Mouse (Mus musculus): ENCODE data around the gene Psmd1.

The Psmd1 gene

DNA sequence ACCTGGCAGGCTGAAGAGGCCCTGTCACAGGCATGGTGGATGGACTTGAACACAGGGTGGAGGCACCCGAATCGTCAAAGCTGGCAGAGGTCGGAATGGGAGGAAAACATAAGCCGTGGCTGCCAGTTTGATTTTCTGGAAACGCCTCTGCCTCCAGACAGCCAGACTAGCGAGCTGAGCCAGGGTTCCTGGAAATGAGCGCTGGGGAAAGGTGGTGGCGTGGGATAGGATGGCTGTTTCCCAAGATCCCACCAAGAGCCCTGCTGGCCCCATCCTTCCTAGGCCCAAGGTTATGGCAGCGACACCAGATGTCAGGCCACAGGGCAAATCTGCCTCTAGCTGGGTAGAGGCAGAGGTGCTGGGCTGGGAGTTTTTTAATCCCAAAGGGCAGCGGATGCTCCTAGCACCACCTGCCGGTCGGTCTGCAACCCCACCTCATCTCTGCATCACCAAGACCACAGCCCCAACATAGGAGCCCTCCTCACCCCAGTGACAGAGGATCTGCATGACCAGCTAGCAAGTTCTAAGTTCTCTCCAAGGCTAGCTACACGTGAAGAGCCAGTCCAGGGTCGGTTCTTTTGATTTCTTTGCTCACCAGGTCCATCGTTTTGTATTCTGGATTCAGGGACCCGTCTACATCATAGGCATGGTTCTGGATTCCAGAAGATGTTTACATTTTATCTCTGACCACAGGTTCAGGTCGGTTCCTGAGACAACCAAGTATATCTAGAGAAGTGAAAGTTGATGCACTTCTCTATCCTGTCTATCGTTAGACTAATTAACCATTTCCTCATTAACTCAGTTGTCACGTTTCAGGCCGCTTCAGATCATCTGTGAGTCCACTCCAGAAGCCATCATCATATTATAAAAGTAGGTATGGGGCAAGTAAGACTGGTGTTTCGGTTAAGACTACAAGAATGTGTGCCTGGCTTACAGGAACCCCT is 80.1 kb downstream of the Psmd1 start:
- POLR2A ChIA-PET: interaction anchor here in 3 of 4 experiments (0.6 to 6.1 kb wide), 22 partner anchors 9 to 297 kb away, joined by 3 to 44 read pairs (median 4); partner anchors contain the start of genes Armc9 (in 2 of the 3), Ncl (in 2 of the 3) and Gm21972 (in 1 of the 3)
- CTCF ChIA-PET: interaction anchor here (0.5 to 3.3 kb wide), 21 partner anchors 8 to 272 kb away, joined by 3 to 14 read pairs (median 4); partner anchors contain the start of genes Armc9 (in 1 of the 4) and Gm21972 (in 1 of the 4)

DNA sequence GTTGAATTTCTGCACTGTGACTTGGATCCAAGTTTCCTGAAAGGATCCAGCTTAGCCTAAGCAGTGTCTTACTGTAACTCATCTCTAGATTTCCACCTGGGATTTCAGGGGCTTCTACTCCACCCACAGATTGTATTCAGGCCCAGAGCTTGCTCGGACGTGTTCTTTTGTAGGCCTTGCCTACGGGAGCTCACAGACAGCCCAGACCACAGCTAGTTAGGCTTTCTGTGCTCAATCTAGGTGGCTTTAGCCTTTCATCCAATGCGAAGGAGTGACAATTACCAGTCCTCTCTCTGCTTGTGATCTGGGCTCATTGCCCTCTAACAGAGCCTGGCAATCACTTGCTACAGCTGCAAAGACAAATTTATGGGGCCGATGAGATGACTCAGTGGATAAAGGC is 82.1 kb downstream of the Psmd1 start:
- POLR2A ChIA-PET: interaction anchor here in 2 of 4 experiments (0.8 to 1.9 kb wide), 3 partner anchors 8 to 87 kb away, joined by 3 to 5 read pairs (median 3); partner anchors contain the start of gene Armc9 (in 2 of the 2)
- CTCF ChIA-PET: interaction anchor here in 3 of 4 experiments (0.8 to 1.6 kb wide), 3 partner anchors 10 to 87 kb away, joined by 3 to 4 read pairs (median 4); no protein-coding TSS in a partner anchor

DNA sequence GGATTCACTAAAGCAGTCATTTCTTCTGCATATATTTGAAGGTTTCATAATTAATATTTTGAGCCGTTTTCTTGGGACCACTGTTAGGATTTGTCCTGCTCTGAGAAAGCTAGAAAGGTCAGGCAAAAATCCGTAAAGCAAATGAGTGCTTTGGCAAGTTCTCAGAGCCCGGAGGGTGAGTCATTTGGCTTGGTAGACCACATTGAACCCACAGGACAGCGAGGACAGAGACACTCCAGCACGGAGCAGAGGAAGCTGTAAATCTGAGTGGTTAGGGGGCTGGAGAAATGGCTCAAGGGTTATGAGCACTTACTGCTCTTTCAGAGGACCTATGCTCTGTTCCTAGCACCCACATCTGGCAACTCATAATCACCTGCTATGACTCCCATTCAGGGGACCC is 83.4 kb downstream of the Psmd1 start:
- CTCF ChIA-PET: interaction anchor here in 2 of 4 experiments (0.6 to 1.6 kb wide), 3 partner anchors 31 to 286 kb away, joined by 3 to 4 read pairs (median 3); no protein-coding TSS in a partner anchor
- POLR2A ChIA-PET: interaction anchor here in 2 of 4 experiments (0.6 to 1.9 kb wide), 5 partner anchors 8 to 177 kb away, joined by 4 to 5 read pairs (median 4); partner anchors contain the start of gene Psmd1 (in 1 of the 2)

DNA sequence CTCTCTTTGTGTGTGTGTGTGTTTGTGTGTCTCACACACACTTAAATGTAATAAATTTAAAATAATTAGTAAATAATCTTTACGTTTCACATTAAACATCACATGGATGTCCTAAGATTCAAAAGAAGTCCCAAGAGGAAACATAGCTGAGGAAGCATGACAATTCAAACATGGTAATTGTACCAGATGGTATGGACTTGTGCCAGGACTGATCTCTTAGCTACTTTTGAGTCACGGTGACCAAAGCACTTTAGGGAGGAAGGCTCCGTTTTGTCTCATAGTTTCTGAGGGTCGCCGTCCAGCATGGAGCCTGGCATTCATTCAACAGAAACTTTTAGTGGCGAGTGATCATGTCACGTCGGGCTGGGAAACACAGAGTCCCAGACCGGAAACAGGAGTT is 84.0 kb downstream of the Psmd1 start:
- POLR2A ChIA-PET: interaction anchor here in 2 of 4 experiments (0.6 to 1.9 kb wide), 6 partner anchors 9 to 205 kb away, joined by 4 to 5 read pairs (median 4); partner anchors contain the start of gene Psmd1 (in 1 of the 2)
- CTCF ChIA-PET: interaction anchor here in 1 of 4 experiments (0.6 to 1.2 kb wide), 2 partner anchors 31 to 285 kb away, joined by 3 read pairs; no protein-coding TSS in a partner anchor

DNA sequence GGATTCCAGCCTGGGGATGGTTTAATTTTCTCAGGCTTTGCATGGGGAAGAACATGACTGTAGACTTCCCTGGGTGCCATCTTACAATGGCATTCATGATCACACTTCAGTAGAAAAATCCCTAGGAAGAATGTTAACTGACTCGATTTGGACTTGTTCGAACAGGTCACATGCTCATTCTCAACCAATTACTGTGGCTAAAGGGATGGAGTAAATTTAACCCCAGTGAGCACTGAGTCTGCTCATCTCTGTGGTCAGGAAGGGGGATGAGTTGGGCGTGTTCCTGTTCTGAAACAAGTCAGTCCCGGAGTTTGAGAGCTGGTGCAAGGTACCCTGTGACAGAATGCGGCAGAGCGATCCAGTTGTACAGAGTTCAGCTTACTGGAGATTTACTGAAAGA is 86.7 kb downstream of the Psmd1 start:
- POLR2A ChIA-PET: interaction anchor here in 2 of 4 experiments (0.8 to 2.1 kb wide), 4 partner anchors 9 to 375 kb away, joined by 3 to 5 read pairs (median 4); partner anchors contain the start of gene Ptma (in 1 of the 2)
- CTCF ChIA-PET: interaction anchor here in 2 of 4 experiments (1.1 to 3.4 kb wide), 3 partner anchors 8 to 189 kb away, joined by 3 to 14 read pairs (median 11); no protein-coding TSS in a partner anchor

DNA sequence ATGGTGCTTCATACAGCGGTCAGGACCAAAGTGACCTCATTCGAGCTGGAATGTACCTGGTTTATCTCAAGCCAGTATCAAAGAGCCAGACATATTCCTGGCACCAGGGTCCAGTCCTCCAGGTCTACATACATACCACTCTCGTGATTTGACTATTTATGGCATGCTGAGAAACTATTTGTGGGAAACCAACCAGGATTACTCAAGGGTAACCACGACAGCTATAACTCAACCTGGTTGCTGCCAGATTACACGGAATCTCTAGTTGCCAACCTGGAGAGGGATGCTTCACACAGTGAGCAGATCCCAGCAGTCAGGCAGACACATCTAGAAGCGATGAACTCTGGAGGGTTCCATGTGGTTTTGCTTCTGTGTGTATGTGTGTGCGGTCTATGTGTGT is 87.2 kb downstream of the Psmd1 start:
- CTCF ChIA-PET: interaction anchor here in 3 of 4 experiments (1.0 to 3.4 kb wide), 6 partner anchors 8 to 347 kb away, joined by 3 to 14 read pairs (median 4); no protein-coding TSS in a partner anchor
- POLR2A ChIA-PET: interaction anchor here in 2 of 4 experiments (0.6 to 4.3 kb wide), 9 partner anchors 9 to 375 kb away, joined by 3 to 44 read pairs (median 3); partner anchors contain the start of gene Ptma (in 1 of the 2)

DNA sequence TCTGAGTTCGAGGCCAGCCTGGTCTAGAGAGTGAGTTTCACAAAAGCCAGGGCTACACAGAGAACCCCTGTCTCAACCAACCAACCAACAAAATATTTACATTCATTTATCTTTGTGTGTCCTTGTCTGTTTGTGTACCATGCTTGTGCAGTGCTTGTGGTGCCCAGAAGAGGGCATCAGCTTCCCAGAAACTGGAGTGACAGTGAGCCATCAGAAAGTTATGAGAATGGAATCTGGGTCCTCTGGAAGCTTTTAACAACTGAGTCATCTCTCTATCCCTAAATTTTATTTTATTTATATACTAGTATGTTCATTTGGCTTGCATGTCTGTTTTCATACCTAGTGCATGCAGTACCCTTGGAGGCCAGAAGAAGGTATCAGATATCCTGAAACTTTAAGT is 88.4 kb downstream of the Psmd1 start:
- CTCF ChIA-PET: interaction anchor here (0.6 to 3.4 kb wide), 21 partner anchors 9 to 360 kb away, joined by 3 to 14 read pairs (median 4); no protein-coding TSS in a partner anchor
- POLR2A ChIA-PET: interaction anchor here in 3 of 4 experiments (0.5 to 4.3 kb wide), 16 partner anchors 11 to 1281 kb away, joined by 3 to 44 read pairs (median 4); partner anchors contain the start of genes Ncl (in 2 of the 3) and Ptma (in 1 of the 3)

DNA sequence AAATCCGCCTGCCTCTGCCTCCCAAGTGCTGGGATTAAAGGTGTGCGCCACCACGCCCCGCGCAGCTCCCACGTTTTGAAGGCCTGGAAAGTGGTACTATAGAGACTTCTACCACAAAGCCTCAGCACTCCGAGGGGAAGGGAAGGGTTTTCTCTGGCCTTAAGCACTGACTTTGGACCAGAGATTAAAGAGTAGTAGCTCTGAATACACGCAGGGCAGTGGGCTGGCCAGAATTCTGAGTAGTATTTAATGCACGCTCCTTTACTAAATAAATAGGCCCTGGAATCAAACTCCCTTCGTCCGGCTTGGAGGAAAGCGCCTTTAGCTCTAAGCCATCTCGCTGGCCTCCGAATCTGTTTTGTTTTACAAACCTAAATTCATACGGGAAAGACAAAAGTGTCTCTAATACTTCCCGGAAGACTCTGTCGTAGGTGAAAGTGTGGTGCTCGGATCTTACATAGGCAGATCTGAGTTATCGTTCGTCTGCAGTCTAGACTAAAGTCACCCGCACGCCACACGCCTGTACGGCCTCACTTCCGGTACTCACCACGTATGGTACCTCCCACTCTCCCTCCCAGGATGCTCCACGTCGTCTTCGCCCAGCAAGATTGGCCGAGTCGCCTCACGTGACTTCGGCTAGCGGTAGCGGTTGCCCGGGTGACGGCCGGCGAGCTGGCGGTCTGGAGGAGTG is 90.1 kb downstream of the Psmd1 start, which contains the start of gene Armc9:
Gene Armc9 (plus strand): TSS at position 648 of the 691 bp plus-strand sequence.
- ChIA-PET CTCF (interaction anchor here (0.6 to 3.4 kb wide), 13 partner anchors 10 to 262 kb away, joined by 3 to 14 read pairs (median 3); no protein-coding TSS in a partner anchor), POLR2A (interaction anchor here in 3 of 4 experiments (0.7 to 4.3 kb wide), 49 partner anchors 8 to 361 kb away, joined by 3 to 44 read pairs (median 4); partner anchors contain the start of genes Ncl (in 3 of the 3) and Cab39 (in 1 of the 3))

DNA sequence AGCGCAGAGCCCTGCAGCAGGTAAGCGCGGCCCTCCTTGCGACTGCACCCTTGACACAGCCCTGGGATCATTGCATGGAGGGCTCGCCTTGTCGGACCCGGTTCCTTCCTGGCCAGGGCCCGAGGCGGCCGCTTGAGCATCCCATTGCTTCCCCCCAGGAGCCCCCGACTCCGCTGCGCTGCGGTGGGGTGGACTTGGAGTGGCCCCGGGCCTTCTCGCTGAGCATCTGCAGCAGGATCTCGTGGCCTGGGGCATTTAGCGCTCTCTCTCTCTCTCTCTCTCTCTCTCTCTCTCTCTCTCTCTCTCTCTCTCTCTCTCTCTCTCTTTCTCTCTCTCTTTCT is 90.6 kb downstream of the Psmd1 start:
- ChIA-PET POLR2A (interaction anchor here in 3 of 4 experiments (0.7 to 4.3 kb wide), 44 partner anchors 8 to 362 kb away, joined by 3 to 44 read pairs (median 4); partner anchors contain the start of genes Ncl (in 3 of the 3) and Cab39 (in 1 of the 3)), CTCF (interaction anchor here in 3 of 4 experiments (0.6 to 2.7 kb wide), 8 partner anchors 11 to 261 kb away, joined by 3 to 11 read pairs (median 4); no protein-coding TSS in a partner anchor)

DNA sequence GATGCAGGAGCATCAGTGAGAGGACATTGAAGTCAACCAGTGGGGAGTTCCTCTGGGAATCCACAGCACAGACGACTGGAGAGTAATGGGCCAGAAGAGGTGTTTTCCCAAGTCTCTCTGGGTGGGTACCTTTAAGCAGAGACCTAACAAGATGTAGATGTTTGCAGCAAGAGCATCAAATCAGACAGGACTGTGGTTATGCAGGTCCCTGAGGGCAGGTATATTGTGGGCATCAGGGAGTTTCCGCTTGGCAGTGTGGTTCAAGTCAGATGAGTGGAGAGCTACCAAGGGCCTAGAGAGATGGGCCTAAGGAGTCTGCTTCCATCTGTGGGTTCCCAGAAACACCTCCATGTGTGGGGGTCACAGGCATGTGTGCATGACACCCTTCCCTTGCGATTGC is 91.9 kb downstream of the Psmd1 start:
- CTCF ChIA-PET: no interaction called here
- POLR2A ChIA-PET: interaction anchor here in 1 of 4 experiments (1.3 to 4.3 kb wide), 3 partner anchors 14 to 188 kb away, joined by 3 to 44 read pairs (median 3); no protein-coding TSS in a partner anchor

DNA sequence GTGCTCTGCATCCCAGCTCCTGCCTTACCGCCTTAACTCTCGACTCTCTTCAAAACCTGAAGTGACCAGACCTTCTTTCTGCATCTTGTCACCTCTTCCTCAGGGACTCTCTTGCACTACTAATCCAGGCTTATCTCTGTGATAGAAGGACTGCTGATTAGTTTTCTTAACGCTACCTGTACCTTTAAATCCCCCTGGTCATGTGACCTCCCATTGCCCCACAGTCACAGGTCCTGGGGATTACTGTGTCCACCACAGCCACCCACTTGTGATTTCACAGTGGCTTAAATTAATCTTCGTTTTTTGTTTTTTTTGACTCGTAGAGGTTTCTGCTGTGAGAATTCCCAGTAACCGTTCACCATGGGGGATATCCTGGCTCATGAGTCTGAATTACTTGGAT is 92.4 kb downstream of the Psmd1 start:
- ChIA-PET CTCF (no interaction called here), POLR2A (interaction anchor here in 1 of 4 experiments (1.5 kb wide), 1 partner anchor 22 kb away, joined by 3 read pairs; no protein-coding TSS in a partner anchor)

DNA sequence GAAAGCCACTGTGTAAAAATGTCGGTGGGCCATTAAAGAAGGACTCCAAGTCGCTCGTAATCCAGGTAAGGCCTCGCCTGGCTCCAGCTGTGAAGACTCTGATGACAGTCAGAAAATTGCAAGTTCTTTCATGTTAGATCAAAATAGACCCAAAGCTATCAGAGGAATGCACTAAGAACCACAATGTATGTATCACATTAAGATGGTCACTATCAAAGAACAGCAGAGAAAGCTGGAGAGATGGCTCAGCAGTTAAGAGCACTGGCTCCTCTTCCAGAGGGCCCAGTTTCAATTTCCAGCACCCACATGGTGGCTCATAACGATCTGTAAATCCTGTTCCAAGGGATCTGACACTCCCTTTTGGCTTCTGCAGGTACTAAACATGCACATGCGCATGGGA is 95.9 kb downstream of the Psmd1 start:
- CTCF ChIA-PET: no interaction called here
- POLR2A ChIA-PET: no interaction called here

DNA sequence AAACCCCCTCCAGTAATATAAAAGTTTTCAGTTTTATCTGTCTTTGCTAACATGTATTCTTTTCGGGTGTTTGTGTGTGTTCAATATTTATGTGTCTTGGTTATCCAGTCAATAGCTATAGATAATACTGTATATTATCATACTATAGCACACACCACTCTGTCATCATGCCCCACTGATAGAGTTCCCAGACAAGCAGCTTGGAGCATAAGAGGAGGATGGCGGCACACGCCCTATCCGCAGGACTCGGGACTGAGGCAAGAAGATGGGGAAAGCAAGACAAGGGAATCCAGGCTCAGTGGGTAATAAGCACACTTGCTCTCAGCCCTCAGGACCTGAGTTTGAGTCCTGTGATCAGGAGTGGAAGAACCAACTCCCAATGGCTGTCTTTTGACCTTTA is 96.3 kb downstream of the Psmd1 start:
- POLR2A ChIA-PET: no interaction called here
- CTCF ChIA-PET: interaction anchor here in 2 of 4 experiments (0.5 to 0.6 kb wide), 2 partner anchors 10 to 11 kb away, joined by 3 read pairs; no protein-coding TSS in a partner anchor

DNA sequence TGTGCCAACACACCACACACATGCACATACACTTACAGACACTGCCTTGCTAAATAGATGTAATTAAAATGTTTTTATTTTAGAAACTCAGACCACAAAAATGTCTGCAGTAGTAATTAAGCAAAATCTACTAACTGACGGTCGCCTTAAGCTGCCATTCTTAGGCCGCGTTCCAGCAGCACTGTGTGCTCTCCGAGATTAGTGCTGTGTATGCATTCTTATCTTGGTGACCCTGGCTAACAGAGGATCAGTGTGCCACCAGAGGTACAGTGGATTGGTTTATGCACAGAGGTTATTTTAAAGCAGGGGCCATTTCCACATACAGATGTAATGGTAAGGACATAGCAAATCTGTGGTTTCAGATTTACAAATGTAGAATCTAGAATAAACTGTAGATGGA is 96.9 kb downstream of the Psmd1 start:
- ChIA-PET CTCF (interaction anchor here in 2 of 4 experiments (0.5 to 0.6 kb wide), 2 partner anchors 10 kb away, joined by 3 read pairs; no protein-coding TSS in a partner anchor), POLR2A (interaction anchor here in 1 of 4 experiments (1.8 kb wide), 1 partner anchor 198 kb away, joined by 5 read pairs; the partner anchor contains the start of gene Ncl)

DNA sequence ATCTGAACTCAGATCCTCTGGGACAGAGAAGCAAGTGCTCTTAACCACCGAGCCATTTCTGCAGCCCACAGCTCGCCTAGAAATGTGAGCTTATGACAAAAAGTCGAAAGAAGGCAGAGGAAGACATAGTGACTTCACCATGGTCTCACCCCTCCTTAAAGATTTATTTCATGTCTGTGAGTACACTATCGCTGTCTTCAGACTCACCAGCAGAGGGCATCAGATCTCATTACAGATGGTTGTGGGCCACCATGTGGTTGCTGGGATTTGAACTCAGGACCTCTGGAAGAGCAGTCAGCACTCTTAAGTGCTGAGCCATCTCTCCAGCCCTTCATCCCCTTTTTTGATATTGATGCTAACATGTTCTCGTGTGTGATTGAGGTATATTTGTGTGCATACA is 110.4 kb downstream of the Psmd1 start:
- ChIA-PET CTCF (no interaction called here), POLR2A (interaction anchor here in 1 of 4 experiments (3.2 kb wide), 1 partner anchor 14 kb away, joined by 11 read pairs; no protein-coding TSS in a partner anchor)

DNA sequence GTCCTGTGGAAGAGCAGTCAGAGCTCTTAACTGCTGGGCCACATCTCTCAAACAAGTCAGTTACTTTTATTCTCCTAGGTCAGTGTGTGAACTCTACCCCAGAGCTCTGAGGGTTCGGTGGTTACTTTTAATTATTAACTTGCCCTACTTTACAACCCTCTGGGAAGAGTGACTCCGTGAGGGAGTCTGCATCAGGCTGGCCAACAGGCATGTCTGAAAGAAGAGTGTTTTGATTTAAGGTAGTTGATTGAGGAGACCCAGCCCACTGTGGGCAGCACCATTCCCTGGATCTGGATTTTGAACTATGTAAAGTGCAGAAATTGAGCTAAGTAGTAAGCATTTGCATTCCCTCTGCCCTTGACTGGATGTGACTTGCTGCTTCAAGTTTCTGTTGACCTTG is 111.9 kb downstream of the Psmd1 start:
- ChIA-PET CTCF (interaction anchor here in 2 of 4 experiments (0.6 to 4.7 kb wide), 7 partner anchors 12 to 213 kb away, joined by 3 to 55 read pairs (median 4); no protein-coding TSS in a partner anchor), POLR2A (interaction anchor here in 2 of 4 experiments (0.7 to 4.3 kb wide), 14 partner anchors 9 to 183 kb away, joined by 3 to 25 read pairs (median 5); partner anchors contain the start of genes Ncl (in 2 of the 2) and Armc9 (in 1 of the 2))

Data from embryonic stem cell, embryonic (primary cell).